Mouse (Mus musculus) lung, postnatal 25 days (tissue): ENCODE data around the gene Gm2310.
"Not testable (repeated sequence)": the region's sequence is repeated elsewhere in the genome, so short reads cannot be mapped to it uniquely, and the experiment has no call there.

Experiments
- DNase-seq: peaks from one replicate; pipeline ENCODE4 v3.0.0; 2022; ENCODE audit warnings: low spot score

Gene Gm2310

DNA sequence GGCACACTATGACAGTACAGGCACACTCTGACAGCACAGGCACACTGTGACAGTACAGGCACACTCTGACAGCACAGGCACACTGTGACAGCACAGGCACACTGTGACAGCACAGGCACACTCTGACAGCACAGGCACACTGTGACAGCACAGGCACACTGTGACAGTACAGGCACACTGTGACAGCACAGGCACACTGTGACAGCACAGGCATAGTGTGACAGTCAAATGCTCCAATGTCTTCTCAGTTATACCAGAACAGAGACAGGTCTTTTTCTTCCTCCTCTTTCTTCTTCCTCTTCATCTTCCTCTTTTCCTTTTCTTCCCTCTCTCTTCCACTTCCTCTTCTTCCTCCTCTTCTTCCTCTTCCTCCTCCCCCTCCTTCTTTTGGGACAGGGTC, at the start of gene Gm2310:
Gm2310 (minus strand) TSS at position 101 of the 400 bp plus-strand sequence.
- not testable (repeated sequence) for DNase-seq

DNA sequence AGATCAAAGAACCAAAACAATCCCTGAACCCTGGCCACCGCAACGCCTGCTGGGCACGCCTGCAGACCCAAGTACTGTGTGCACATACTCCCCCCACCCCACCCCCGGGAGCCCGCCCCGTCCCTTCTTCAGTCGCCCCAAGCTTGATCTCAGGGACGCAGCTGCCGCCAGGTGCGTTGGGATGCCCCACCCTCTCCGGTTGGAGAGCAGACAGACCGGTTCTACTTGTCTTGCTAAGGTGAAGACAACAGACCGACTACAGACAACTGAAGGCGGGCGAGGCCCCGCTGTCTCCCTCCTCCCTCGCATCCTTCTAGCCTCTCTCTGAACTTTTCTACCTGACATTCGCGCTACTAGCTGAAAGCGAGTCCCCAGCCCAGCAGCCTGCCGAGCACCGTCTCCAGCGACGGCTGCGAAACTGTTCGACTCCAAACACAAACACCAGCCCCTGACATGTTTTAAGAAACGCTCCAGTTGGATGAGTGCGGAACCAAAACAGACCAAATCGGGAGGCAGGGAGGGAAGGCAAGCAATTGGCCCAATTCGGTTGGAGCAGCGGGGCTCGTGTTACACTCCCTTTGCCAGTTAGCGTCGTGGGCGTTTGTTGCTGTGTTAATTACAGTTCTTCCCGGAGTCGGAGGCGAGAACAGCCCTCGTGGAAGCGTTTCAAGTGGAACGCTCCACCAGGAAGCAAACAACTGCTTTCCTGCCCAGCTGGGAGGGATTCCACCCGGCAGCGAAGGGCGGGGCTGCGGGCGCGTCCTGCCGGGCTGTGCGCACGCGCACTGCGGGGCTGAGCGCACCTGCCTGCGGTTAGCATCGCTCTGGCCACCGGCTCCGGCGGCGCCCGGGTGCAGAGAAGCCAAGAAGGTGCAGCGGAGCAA, 49.1 kb upstream of the Gm2310 start:
- DNase-seq: peak; percentile 93

DNA sequence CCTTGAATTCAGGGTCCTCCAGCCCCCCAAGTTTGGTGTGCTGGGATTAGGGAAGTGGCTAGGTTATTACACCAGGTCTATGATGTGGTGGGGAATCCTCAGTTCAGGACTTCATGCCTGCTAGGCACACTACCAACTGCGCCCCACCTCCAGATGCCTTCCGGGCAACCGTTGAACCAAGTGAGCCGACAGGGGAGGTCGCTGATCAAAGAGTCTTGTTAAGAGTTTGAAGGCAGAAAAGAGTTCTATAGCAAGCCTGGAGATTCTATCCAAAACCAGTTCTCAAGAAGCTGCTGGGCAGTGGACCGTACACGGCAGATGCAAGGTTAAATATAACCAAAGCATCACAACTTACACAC, 48.5 kb upstream of the Gm2310 start:
- DNase-seq: no peak

GRCm38 (mm10) chr15:8565416-8565815, 45.7 kb upstream of the Gm2310 start:
- DNase-seq: no peak

- no peak for DNase-seq
These were observed 44.6 kb upstream of the Gm2310 start for GRCm38 (mm10) chr15:8564331-8564730.

DNA sequence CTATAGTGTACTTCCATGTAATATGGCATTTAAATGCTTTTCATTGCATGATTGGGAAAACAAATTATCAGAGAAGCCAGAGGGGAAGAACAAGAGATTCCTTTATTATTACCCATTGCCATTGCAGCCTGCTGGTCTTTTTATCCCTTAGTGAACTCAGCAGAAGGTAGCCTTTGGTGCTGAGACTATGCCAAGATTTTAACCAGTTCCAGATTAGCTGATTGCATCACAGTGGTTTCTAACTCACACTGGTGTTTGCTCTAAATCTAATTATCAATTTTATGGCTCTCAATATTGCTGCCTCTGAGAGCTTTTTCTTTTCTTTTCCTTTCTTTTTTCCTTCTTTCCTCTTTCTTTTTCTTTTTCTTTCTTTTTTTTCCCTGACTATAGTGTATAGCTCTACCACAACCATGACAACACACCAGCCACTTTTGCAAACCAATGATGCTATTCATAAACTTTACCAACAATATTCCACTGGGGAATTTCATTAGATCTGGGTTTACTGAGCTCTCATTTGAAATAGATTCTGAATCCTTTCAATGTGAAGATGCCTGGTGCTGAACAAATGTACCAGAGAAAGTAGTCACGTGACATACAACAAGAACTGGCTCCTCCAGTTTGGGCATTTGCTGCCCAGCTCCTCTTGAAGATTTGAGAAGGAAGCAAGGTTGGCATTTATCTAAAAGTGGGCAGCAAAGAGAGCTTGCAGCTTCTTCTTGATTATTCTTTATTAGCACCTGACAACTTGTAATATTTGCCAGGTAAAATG, 43.9 kb upstream of the Gm2310 start:
- no peak for DNase-seq

GRCm38 (mm10) chr15:8562776-8563175, 43.0 kb upstream of the Gm2310 start:
- no peak for DNase-seq

GRCm38 (mm10) chr15:8531201-8531600, 11.4 kb upstream of the Gm2310 start:
- no peak for DNase-seq

DNA sequence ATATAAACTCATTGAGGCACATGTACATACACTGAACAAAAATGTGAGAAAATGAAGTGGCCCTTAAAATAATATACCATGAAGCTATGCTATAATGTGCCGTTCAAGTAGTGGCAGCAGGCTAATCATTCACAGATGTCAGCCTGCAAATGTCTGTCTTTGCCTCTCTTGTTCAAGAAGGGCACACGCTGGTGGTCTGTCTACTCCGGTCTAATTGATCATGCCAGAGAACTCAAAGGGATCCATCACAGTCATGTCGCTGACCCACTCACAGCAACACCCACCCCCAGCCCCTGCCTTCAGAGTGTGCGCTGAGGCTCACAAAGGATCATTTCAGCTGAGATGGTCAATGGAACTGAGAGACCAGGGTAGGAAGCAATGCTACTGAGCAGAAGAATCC, 6.8 kb downstream of the Gm2310 start:
- DNase-seq: no peak

DNA sequence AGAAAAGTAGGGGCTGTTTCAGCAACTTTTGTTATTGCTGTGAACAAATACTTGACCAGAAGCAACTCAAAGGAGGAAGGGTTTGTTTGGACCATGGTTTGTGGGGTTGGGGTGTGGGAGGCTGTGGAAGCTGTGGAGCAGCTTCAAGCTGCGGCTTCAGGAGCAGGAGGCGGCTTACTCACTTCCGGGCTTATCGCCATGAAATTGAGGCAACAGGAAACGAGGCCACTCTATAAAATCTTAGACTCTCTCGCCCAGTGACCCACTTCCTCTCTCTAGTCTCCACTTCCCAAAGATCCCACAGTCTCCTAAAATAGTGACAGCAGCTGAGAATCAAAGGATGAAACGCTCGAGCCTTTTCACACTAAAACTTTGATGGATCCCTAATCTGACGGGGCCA, 7.9 kb downstream of the Gm2310 start:
- DNase-seq: peak; percentile 28

- DNase-seq: no peak
These were observed 17.3 kb downstream of the Gm2310 start for GRCm38 (mm10) chr15:8502431-8502830.

DNA sequence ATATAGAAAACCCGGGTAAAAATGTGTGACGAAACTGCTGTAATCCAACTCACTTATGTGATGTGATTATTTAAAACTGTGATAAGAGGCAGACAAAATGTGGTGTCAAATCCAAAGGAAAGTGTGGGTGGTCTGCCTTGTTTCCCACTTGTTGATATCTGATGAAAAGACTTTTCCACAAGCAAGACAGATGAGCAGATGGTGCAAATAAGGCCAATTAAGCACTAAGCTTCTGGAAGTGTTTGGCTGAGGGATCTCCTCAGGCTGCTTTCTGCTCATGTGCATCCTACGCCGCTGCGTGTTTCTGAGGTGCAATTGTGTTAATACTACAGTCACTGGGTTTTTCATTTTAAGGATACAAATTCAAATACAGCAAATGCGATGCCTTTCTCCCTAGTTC, 34.5 kb downstream of the Gm2310 start:
- DNase-seq: no peak

- no peak for DNase-seq
These were observed 50.7 kb downstream of the Gm2310 start for GRCm38 (mm10) chr15:8469006-8469575.
